Mouse (Mus musculus) forebrain, embryonic 13.5 days (tissue): ENCODE data around the gene Serinc3. TPM values are rescaled to one million over a fixed set of nuclear protein-coding genes. Genes with fewer than 3 reads are reported as not detected.

Experiments used
- ATAC-seq: fragments of 200-750 bp; cut with Nextera tagmentation; 2 replicates; pipeline ENCODE4 v1.8.0; 2017
- H3K27ac ChIP-seq: fragments of 300-500 bp; sonication (generic); 2 replicates; pipeline ENCODE4 v1.5.1; 2015; ENCODE audit warnings: inconsistent platforms, mild to moderate bottlenecking, moderate library complexity
- H3K27me3 ChIP-seq: fragments of 300-500 bp; sonication (generic); 2 replicates; pipeline ENCODE4 v1.6.1; 2015; ENCODE audit warnings: mild to moderate bottlenecking, inconsistent platforms
- H3K36me3 ChIP-seq: fragments of 300-500 bp; sonication (generic); 2 replicates; pipeline ENCODE4 v1.6.1; 2015; ENCODE audit warnings: mild to moderate bottlenecking, inconsistent platforms; ENCODE audit not compliant: poor library complexity, severe bottlenecking
- H3K4me1 ChIP-seq: fragments of 300-500 bp; sonication (generic); 2 replicates; pipeline ENCODE4 v1.6.1; 2015; ENCODE audit warnings: inconsistent platforms
- H3K4me2 ChIP-seq: fragments of 300-500 bp; sonication (generic); 2 replicates; pipeline ENCODE4 v1.6.1; 2015; ENCODE audit warnings: inconsistent platforms, mild to moderate bottlenecking, moderate library complexity
- H3K4me3 ChIP-seq: fragments of 300-500 bp; sonication (generic); 2 replicates; pipeline ENCODE4 v1.5.1; 2015; ENCODE audit warnings: mild to moderate bottlenecking, inconsistent platforms
- H3K9ac ChIP-seq: fragments of 300-500 bp; sonication (generic); 2 replicates; pipeline ENCODE4 v1.6.1; 2015; ENCODE audit warnings: mild to moderate bottlenecking, inconsistent platforms
- H3K9me3 ChIP-seq: fragments of 300-500 bp; sonication (generic); replicated peaks from 2 replicates; pipeline ENCODE4 v1.6.1; 2016; ENCODE audit warnings: inconsistent platforms
- WGBS: fragments of 180-500 bp; shearing (Covaris S2); methylation state at CpG from one replicate; pipeline ENCODE4 v1.1.7; 2015; 5-methylcytosine and 5-hydroxymethylcytosine counted together
- polyA plus RNA-seq: library from polyadenylated mRNA; unstranded; fragments of >200 nt; fragmentation: Nextera tagmentation; extraction: Ambion mirVana; gene quantifications from 2 replicates; pipeline ENCODE4 v1.2.1, GENCODE M21; 2015

The Serinc3 gene
- polyA plus RNA-seq, 1 experiment from 2014 or later, result 23.9 TPM

DNA sequence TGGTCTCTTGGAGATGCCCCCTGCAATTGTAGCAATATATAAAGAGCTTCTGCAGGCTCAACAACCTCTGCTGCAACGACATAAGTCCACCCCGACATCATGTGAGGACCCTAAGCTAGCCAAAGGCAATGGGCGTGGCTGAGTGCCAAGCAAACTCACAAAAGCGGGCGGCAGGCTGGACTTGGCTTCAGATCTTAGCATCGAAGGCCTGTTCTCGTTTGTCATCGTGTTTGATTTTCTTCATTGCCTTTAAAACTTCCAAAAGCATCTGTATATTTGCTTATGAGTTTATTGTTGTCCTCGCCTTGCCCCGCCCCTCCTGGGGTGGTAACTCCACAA lies 60.9 kb downstream of the Serinc3 start:
- 76% methylated on average over 10 of the region's 10 CpGs for WGBS
- Histone ChIP-seq H3K4me2 (no peak overlapping the region), H3K9ac (no peak overlapping the region), H3K36me3 (no peaks in the 10 kb centered on the region), H3K27ac (no peak overlapping the region), H3K9me3 (no peaks in the 10 kb centered on the region), H3K4me1 (no peaks in the 10 kb centered on the region), H3K27me3 (no peaks in the 10 kb centered on the region), H3K4me3 (no peak overlapping the region)
- no peak for ATAC-seq

DNA sequence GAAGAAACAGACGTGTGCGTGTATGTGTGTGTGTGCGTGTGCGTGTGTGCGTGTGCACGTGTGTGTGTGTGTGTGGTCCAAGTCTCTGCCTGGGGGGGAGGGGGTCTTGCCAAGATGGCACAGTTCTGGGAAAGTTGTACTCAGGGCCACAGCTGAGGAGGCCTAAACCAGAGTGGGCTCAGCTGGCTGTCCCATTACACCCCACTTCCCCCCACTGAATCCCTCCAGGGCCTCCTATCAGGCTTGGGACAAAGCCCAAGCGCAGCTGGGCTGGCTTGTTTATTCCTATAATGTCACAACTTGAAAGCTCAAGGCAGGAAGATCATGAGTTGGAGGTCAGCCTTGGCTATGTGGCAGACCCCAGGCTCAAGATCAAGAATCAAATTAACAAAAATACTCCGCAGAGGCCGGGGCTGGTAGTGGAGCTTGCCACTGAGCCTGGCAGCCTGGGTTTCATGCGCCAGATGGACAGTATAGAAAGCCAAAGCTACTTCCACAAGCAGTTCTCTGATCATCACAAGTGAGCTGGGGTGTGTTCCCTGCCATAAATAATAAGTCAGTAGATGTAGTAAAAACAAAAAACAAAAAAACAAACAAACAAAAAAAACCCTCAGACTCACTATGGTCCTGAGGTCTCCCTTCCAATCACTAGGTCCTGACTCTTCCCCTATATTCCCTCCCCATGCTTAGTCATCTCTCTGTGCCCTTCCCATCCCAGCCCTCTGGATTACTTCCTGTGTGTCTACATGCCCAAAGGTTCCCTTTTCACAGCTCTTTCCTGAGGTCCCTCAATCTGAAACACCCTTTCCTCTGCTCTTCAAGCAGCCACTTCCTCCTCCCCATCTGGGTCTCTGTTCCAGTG lies 61.5 kb downstream of the Serinc3 start:
- 94% methylated on average over 10 of the region's 10 CpGs for WGBS
- no peaks in the 10 kb centered on the region for H3K36me3 ChIP-seq
- H3K9me3 ChIP-seq, result no peaks in the 10 kb centered on the region
- no peak overlapping the region for H3K4me2 ChIP-seq
- H3K4me1 ChIP-seq, result no peaks in the 10 kb centered on the region
- no peaks in the 10 kb centered on the region for H3K27me3 ChIP-seq
- no peak overlapping the region for H3K27ac ChIP-seq
- ATAC-seq, result no peak
- H3K4me3 ChIP-seq, result no peak overlapping the region
- H3K9ac ChIP-seq, result no peak overlapping the region

DNA sequence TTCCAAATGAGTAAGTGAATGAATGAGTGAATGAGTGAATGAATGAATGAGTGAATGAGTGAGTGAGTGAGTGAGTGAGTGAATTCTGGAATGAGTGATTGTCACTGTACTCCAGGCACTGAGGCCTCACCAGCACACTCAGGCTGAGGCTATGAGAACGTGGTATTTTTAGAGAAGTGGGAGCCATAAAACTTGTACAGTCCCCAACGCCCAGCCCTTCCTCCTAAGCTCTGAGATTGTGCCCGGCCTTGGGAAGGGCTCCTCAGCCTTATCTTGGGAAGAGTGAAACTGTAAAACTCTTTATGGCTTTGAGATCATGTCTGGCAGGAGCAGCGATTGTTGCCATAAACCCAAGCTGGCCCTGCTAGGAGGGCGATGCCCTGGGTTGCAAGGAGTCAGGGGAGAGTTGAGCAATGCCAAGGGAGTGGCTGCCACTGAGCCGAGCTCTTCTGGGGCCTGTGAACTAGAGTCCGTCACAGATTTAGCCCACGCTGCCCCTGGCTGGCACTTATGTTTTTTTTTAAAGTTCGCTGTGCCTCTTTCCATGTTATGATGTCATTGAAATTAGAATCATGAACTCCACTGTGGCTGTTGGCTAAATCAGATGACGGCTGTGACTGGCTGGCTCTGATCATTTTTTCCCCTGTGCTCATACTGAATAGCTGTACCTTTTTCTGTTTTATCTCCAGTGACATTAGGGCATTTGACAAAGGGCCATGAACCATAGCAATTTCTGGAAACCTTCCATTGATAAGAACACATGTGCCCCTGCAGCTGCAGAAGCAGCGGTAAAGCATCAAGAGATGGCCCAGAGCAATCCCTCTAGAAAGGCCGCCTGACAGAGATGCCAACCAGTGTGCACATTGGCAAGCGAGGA lies 64.6 kb downstream of the Serinc3 start:
- H3K27ac ChIP-seq, result no peak overlapping the region
- 86% methylated on average over 13 of the region's 13 CpGs for WGBS
- no peak overlapping the region for H3K4me2 ChIP-seq
- no peak overlapping the region for H3K4me3 ChIP-seq
- H3K27me3 ChIP-seq, result no peaks in the 10 kb centered on the region; the same call in 1 of the 2 replicates
- H3K4me1 ChIP-seq, result no peaks in the 10 kb centered on the region
- no peak overlapping the region for H3K9ac ChIP-seq
- no peak for ATAC-seq
- H3K36me3 ChIP-seq, result no peaks in the 10 kb centered on the region
- H3K9me3 ChIP-seq, result no peaks in the 10 kb centered on the region

DNA sequence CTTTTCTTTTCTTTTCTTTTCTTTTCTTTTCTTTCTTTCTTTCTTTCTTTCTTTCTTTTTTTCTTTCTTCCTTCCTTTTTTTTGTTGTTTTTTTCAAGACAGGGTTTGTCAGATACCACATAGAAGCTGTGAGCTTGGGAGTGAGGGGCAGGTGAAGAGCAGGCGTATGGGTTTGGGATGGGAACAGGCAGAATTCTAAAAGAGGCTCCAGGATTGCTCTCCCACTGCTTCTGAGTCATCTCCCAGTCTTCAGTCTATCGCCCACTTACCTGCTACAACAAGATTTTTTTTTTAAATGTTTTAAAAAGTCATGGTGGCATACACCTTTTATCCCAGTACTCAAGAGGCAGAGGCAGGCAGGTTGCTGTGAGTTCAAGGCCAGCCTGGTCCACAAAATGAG lies 66.9 kb downstream of the Serinc3 start:
- Histone ChIP-seq H3K9ac (no peak overlapping the region), H3K4me1 (no peaks in the 10 kb centered on the region), H3K27ac (no peak overlapping the region), H3K4me3 (no peak overlapping the region), H3K9me3 (no peaks in the 10 kb centered on the region), H3K4me2 (no peak overlapping the region), H3K36me3 (no peaks in the 10 kb centered on the region), H3K27me3 (no peaks in the 10 kb centered on the region; the same call in 1 of the 2 replicates)
- WGBS, result 89% methylated on average over 2 of the region's 2 CpGs
- no peak for ATAC-seq

DNA sequence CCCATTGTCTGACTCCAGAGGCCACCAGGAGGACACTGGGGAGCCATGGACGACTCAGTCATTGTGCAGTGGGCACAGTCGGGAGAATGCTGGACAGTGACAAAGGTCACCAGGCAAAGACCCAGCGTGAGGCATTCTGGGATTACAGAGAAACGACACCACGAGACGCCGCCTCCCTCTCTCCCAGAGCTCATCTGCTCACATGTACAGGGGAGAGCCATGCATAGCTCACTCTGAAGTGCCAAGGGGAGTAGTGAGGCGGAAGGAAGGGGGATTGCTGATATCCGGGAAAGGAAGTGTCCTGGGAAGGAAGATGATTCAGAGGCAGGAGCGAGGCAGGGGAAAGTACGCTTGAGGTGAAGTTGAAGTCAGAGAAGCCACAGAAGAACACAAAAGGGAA lies 69.7 kb downstream of the Serinc3 start:
- ATAC-seq, result no peak
- Histone ChIP-seq H3K9me3 (no peaks in the 10 kb centered on the region), H3K4me1 (no peaks in the 10 kb centered on the region), H3K4me2 (no peak overlapping the region), H3K27ac (no peak overlapping the region), H3K9ac (no peak overlapping the region), H3K36me3 (no peaks in the 10 kb centered on the region), H3K4me3 (no peak overlapping the region), H3K27me3 (no peaks in the 10 kb centered on the region; the same call in 1 of the 2 replicates)
- WGBS, result 56% methylated on average over 11 of the region's 11 CpGs

DNA sequence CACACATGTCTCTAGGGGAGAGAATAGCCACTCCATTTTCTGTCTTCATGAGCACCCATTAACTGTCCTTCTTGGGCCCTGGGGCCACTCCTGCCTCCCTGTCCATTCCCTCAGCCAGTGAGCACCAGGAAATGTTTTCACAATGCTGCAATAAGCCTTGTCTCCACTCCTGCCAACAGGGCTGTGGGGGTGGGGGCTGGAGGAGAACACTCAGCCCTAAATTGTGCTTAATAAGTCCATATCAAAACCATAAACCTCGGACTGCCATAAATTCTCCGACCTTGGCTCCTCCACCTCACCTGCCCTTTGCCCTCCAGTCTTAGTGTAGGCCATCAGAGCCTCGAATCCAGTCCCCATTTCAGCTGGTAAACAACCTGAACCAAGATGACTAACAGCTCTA lies 70.6 kb downstream of the Serinc3 start:
- Histone ChIP-seq H3K4me3 (no peak overlapping the region), H3K9me3 (no peaks in the 10 kb centered on the region), H3K36me3 (no peaks in the 10 kb centered on the region), H3K4me1 (no peaks in the 10 kb centered on the region), H3K9ac (no peak overlapping the region), H3K4me2 (no peak overlapping the region), H3K27me3 (no peaks in the 10 kb centered on the region; the same call in 1 of the 2 replicates), H3K27ac (no peak overlapping the region)
- 86% methylated on average over 3 of the region's 3 CpGs for WGBS
- no peak for ATAC-seq

Other genes starting within 250 kb of the Serinc3 start
- 0.12 and 0.18 TPM in 2 replicates for gene Jph2, start 247.1 kb downstream of the Serinc3 start, polyA plus RNA-seq
- gene Oser1, start 220.4 kb downstream of the Serinc3 start, polyA plus RNA-seq, result 80.1 and 83.3 TPM in 2 replicates
- gene Gdap1l1, start 206.7 kb downstream of the Serinc3 start, polyA plus RNA-seq, result 79.5 and 82.0 TPM in 2 replicates
- 10.2 and 11.0 TPM in 2 replicates for gene Fitm2, start 172.5 kb downstream of the Serinc3 start, polyA plus RNA-seq
- gene R3hdml, start 152.8 kb downstream of the Serinc3 start, polyA plus RNA-seq, result 0.16 TPM in 1 of 2 replicates, not detected in the other
- not detected in 2 replicates for gene Hnf4a, start 138.3 kb downstream of the Serinc3 start, polyA plus RNA-seq
- gene Ttpal, start 42.8 kb downstream of the Serinc3 start, polyA plus RNA-seq, result 39.3 and 44.9 TPM in 2 replicates
- 169 and 170 TPM in 2 replicates for gene Pkig, start 13.3 kb upstream of the Serinc3 start, polyA plus RNA-seq
- 6.6 and 7.3 TPM in 2 replicates for gene Ada, start 105.1 kb upstream of the Serinc3 start, polyA plus RNA-seq
- 0.25 and 0.26 TPM in 2 replicates for gene Ccn5, start 175.7 kb upstream of the Serinc3 start, polyA plus RNA-seq
- gene Kcnk15, start 208.5 kb upstream of the Serinc3 start, polyA plus RNA-seq, result not detected in 2 replicates